Mouse (Mus musculus) thymus, postnatal 25 days (tissue): ENCODE data around the gene Rhou.

Experiments
- DNase-seq: peaks from one replicate; pipeline ENCODE4 v3.0.0; 2022

The Rhou gene

GRCm38 (mm10) chr8:123697329-123697728, 43.6 kb downstream of the Rhou start:
- no peak for DNase-seq

GRCm38 (mm10) chr8:123700399-123701070, 46.8 kb downstream of the Rhou start:
- DNase-seq: no peak

- no peak for DNase-seq
These were observed 48.3 kb downstream of the Rhou start for GRCm38 (mm10) chr8:123701952-123702587.

GRCm38 (mm10) chr8:123705376-123705775, 51.6 kb downstream of the Rhou start:
- DNase-seq: no peak

GRCm38 (mm10) chr8:123707137-123707536, 53.4 kb downstream of the Rhou start:
- DNase-seq: no peak

- no peak for DNase-seq
These were observed 55.0 kb downstream of the Rhou start for GRCm38 (mm10) chr8:123708729-123709128.

- DNase-seq: no peak
These were observed 56.6 kb downstream of the Rhou start for GRCm38 (mm10) chr8:123710335-123710734.
